Comparison of ENCODE assay signal across 8 mouse cellular contexts in genomic region chr7:138908768-138909276, GRCm38 (mm10). TPM values are rescaled to one million over a fixed set of nuclear protein-coding genes. Genes with fewer than 3 reads are reported as not detected.
DNase-seq lines count a peak whose midpoint lies in the region; ATAC-seq lines count a peak whose summit lies in the region.

No protein-coding gene starts in this region.

- WGBS in heart, embryonic 13.5 days = 5% methylated on average over 10 of the region's 10 CpGs
- 9% methylated on average over 10 of the region's 10 CpGs for WGBS in heart, embryonic 16.5 days
- WGBS in midbrain, embryonic 11.5 days = 5% methylated on average over 10 of the region's 10 CpGs

- intact Hi-C loops in heart, postnatal 25 days (cut with DNase I) = loop anchor here (5.0 to 10.0 kb wide), 2 partner anchors 62 to 456 kb away; partner anchors contain the start of genes Mapk1ip1 and Ppp2r2d

- DNase-seq in heart, postnatal 25 days (ENCODE audit: low spot score) = no peak
- DNase-seq in Muller cell, postnatal 12 days (ENCODE audit: inconsistent ontology term) = peak; percentile 5
- DNase-seq in midbrain, embryonic 11.5 days (ENCODE audit: low spot score, missing footprints) = peak; percentile 93
- DNase-seq in urinary bladder, postnatal 10 days (ENCODE audit: low spot score) = no peak
- no peak for DNase-seq in layer of hippocampus, adult 8-10 months (ENCODE audit: low spot score in 2 of 2)
- no peak for DNase-seq in ovary, postnatal 14 days (ENCODE audit: low spot score)

- ATAC-seq in heart, embryonic 13.5 days (ENCODE audit: extremely low read depth, insufficient number of reproducible peaks, low FRiP score, low TSS enrichment) = no peak
- ATAC-seq in heart, embryonic 16.5 days (replicated peaks; ENCODE audit: extremely low read depth, insufficient read depth, low FRiP score) = peak; percentile 5; the same call in 1 of the 2 replicates
- ATAC-seq in midbrain, embryonic 11.5 days (ENCODE audit: low FRiP score) = no peak

- H3K4me1 ChIP-seq in heart, embryonic 13.5 days = peaks cover 49% of the 10 kb centered on the region
- peaks cover 29% of the 10 kb centered on the region for H3K4me1 ChIP-seq in heart, embryonic 16.5 days (ENCODE audit: control insufficient read depth, insufficient read depth, low read length)
- peaks cover 25% of the 10 kb centered on the region for H3K4me1 ChIP-seq in midbrain, embryonic 11.5 days (ENCODE audit: control insufficient read depth, insufficient read depth, low read length)

- peak overlapping the region; percentile 89 for H3K4me3 ChIP-seq in heart, embryonic 13.5 days
- H3K4me3 ChIP-seq in heart, embryonic 16.5 days (ENCODE audit: low read length) = peak overlapping the region; percentile 93
- H3K4me3 ChIP-seq in midbrain, embryonic 11.5 days (ENCODE audit: low read depth, low read length) = peak overlapping the region; percentile 66

- no peaks in the 10 kb centered on the region for H3K9me3 ChIP-seq in heart, embryonic 13.5 days
- H3K9me3 ChIP-seq in heart, embryonic 16.5 days (replicated peaks; ENCODE audit: control insufficient read depth, low read length) = no peaks in the 10 kb centered on the region
- no peaks in the 10 kb centered on the region for H3K9me3 ChIP-seq in midbrain, embryonic 11.5 days (ENCODE audit: control insufficient read depth, low read length)

- peaks cover 3% of the 10 kb centered on the region; the same call in 1 of the 2 replicates for H3K36me3 ChIP-seq in heart, embryonic 13.5 days
- H3K36me3 ChIP-seq in heart, embryonic 16.5 days (ENCODE audit: control insufficient read depth, insufficient read depth) = no peaks in the 10 kb centered on the region
- no peaks in the 10 kb centered on the region for H3K36me3 ChIP-seq in midbrain, embryonic 11.5 days (ENCODE audit: control insufficient read depth, insufficient read depth, low read length)

- H3K27me3 ChIP-seq in heart, embryonic 13.5 days (replicated peaks) = no peaks in the 10 kb centered on the region
- H3K27me3 ChIP-seq in heart, embryonic 16.5 days (ENCODE audit: control insufficient read depth, insufficient read depth, low read length) = no peaks in the 10 kb centered on the region
- H3K27me3 ChIP-seq in midbrain, embryonic 11.5 days (ENCODE audit: control insufficient read depth, insufficient read depth, low read length) = peaks cover 5% of the 10 kb centered on the region; the same call in 1 of the 2 replicates

- H3K9ac ChIP-seq in heart, embryonic 13.5 days = peak overlapping the region; percentile 99
- H3K9ac ChIP-seq in heart, embryonic 16.5 days (ENCODE audit: low read length) = peak overlapping the region; percentile 92
- H3K9ac ChIP-seq in midbrain, embryonic 11.5 days (ENCODE audit: low read length) = peak overlapping the region; percentile 81

- H3K4me2 ChIP-seq in heart, embryonic 13.5 days = peak overlapping the region; percentile 83
- H3K4me2 ChIP-seq in heart, embryonic 16.5 days (ENCODE audit: low read depth, low read length) = peak overlapping the region; percentile 82
- peak overlapping the region; percentile 85 for H3K4me2 ChIP-seq in midbrain, embryonic 11.5 days

- H3K27ac ChIP-seq in heart, embryonic 13.5 days (replicated peaks) = peak overlapping the region; percentile 92
- H3K27ac ChIP-seq in heart, embryonic 16.5 days (ENCODE audit: low read length) = peak overlapping the region; percentile 86
- peak overlapping the region; percentile 32; the same call in 1 of the 2 replicates for H3K27ac ChIP-seq in midbrain, embryonic 11.5 days (ENCODE audit: low read depth, low read length)

RNA-seq across cellular contexts. Expression of gene Bnip3, which starts 0.5 kb away (rescaled TPM):
- 282 and 334 TPM in 2 replicates for polyA plus RNA-seq in heart, embryonic 13.5 days (2015; fragmentation: Nextera tagmentation; extraction: Ambion mirVana)
- total RNA-seq in heart, postnatal 25 days (2021) = 100 to 1,000 TPM; 206 to 234 TPM
- polyA plus RNA-seq in heart, embryonic 16.5 days (2015; fragmentation: Nextera tagmentation; extraction: Ambion mirVana) = 258 and 260 TPM in 2 replicates
- polyA plus RNA-seq in midbrain, embryonic 11.5 days (2014; fragmentation: Nextera tagmentation; extraction: Ambion mirVana) = 80.0 and 86.1 TPM in 2 replicates
- 100 to 1,000 TPM; 112 to 124 (median 117) TPM for total RNA-seq in layer of hippocampus, adult 8-10 months (2022)

RNA-seq across cellular contexts. Expression of gene Jakmip3, which starts 31.7 kb away (rescaled TPM):
- 0.10 TPM in 1 of 2 replicates, not detected in the other for polyA plus RNA-seq in heart, embryonic 13.5 days (2015; fragmentation: Nextera tagmentation; extraction: Ambion mirVana)
- total RNA-seq in heart, postnatal 25 days (2021) = under 1 TPM; 0.20 to 0.29 TPM
- polyA plus RNA-seq in heart, embryonic 16.5 days (2015; fragmentation: Nextera tagmentation; extraction: Ambion mirVana) = not detected in 2 replicates
- 0.59 and 0.87 TPM in 2 replicates for polyA plus RNA-seq in midbrain, embryonic 11.5 days (2014; fragmentation: Nextera tagmentation; extraction: Ambion mirVana)
- total RNA-seq in layer of hippocampus, adult 8-10 months (2022) = 10 to 100 TPM; 51.6 to 59.5 (median 52.6) TPM

Comparison
In these comparisons a context has a peak if more than half of its experiments do, and no peak if none do; other contexts are left out.
1. H3K27ac ChIP-seq: peak in every context shown above with its lines; median percentile 92 in heart, embryonic 13.5 days; 86 in heart, embryonic 16.5 days; 32 in midbrain, embryonic 11.5 days.
2. DNase-seq: peak in Muller cell, postnatal 12 days (single experiment) and midbrain, embryonic 11.5 days (single experiment); none in heart, postnatal 25 days (single experiment), urinary bladder, postnatal 10 days (single experiment), layer of hippocampus, adult 8-10 months (0 of 2) and ovary, postnatal 14 days (single experiment).
3. Peak in every context shown above with its lines, with median percentiles within 50 percentile points of each other: H3K4me2 ChIP-seq, H3K4me3 ChIP-seq and H3K9ac ChIP-seq.